Mouse (Mus musculus) kidney, embryonic 16.5 days (tissue): Measurements from ENCODE around the gene Doc2a. TPM values are rescaled to one million over a fixed set of nuclear protein-coding genes. Genes with fewer than 3 reads are reported as not detected.

Experiments
- polyA plus RNA-seq: library from polyadenylated mRNA; unstranded; fragments of >200 nt; fragmentation: Nextera tagmentation; extraction: Ambion mirVana; gene quantifications from 2 replicates; pipeline ENCODE4 v1.2.1, GENCODE M21; 2015

Gene Doc2a
- polyA plus RNA-seq, 1 experiment from 2014 or later, result 8.7 TPM

Other genes with a start within 250 kb of the Doc2a start
- 6.8 and 9.5 TPM in 2 replicates for gene Nupr1, start 216.6 kb upstream of the Doc2a start, polyA plus RNA-seq
- gene Sgf29, start 198.1 kb upstream of the Doc2a start, polyA plus RNA-seq, result 50.7 and 57.2 TPM in 2 replicates
- 9.1 and 9.4 TPM in 2 replicates for gene Sult1a1, start 171.0 kb upstream of the Doc2a start, polyA plus RNA-seq
- gene Bola2, start 152.0 kb upstream of the Doc2a start, polyA plus RNA-seq, result 119 and 122 TPM in 2 replicates
- 9.5 and 12.3 TPM in 2 replicates for gene Slx1b, start 151.6 kb upstream of the Doc2a start, polyA plus RNA-seq
- 17.5 and 19.7 TPM in 2 replicates for gene Coro1a, start 139.6 kb upstream of the Doc2a start, polyA plus RNA-seq
- 77.9 and 79.5 TPM in 2 replicates for gene Mapk3, start 87.8 kb upstream of the Doc2a start, polyA plus RNA-seq
- gene Gdpd3, start 81.1 kb upstream of the Doc2a start, polyA plus RNA-seq, result 1.8 and 2.0 TPM in 2 replicates
- gene Ypel3, start 70.5 kb upstream of the Doc2a start, polyA plus RNA-seq, result 95.8 and 101 TPM in 2 replicates
- 0.29 and 0.78 TPM in 2 replicates for gene Tbx6, start 65.9 kb upstream of the Doc2a start, polyA plus RNA-seq
- gene Ppp4c, start 54.9 kb upstream of the Doc2a start, polyA plus RNA-seq, result 267 and 271 TPM in 2 replicates
- gene Fam57b, start 49.7 kb upstream of the Doc2a start, polyA plus RNA-seq, result 0.19 and 0.52 TPM in 2 replicates
- gene 4930451I11Rik, start 15.8 kb upstream of the Doc2a start, polyA plus RNA-seq, result not detected in 2 replicates
- gene Hirip3, start 14.6 kb downstream of the Doc2a start, polyA plus RNA-seq, result 32.6 and 42.7 TPM in 2 replicates
- gene Ino80e, start 15.0 kb downstream of the Doc2a start, polyA plus RNA-seq, result 75.3 and 88.0 TPM in 2 replicates
- 58.6 and 59.9 TPM in 2 replicates for gene Taok2, start 37.3 kb downstream of the Doc2a start, polyA plus RNA-seq
- gene Tmem219, start 75.5 kb downstream of the Doc2a start, polyA plus RNA-seq, result 33.8 and 34.1 TPM in 2 replicates
- gene Kctd13, start 81.5 kb downstream of the Doc2a start, polyA plus RNA-seq, result 16.5 and 17.7 TPM in 2 replicates
- 0.12 and 0.24 TPM in 2 replicates for gene Asphd1, start 102.2 kb downstream of the Doc2a start, polyA plus RNA-seq
- 0.86 and 1.6 TPM in 2 replicates for gene Sez6l2, start 103.1 kb downstream of the Doc2a start, polyA plus RNA-seq
- gene Cdipt, start 128.5 kb downstream of the Doc2a start, polyA plus RNA-seq, result 135 and 137 TPM in 2 replicates
- gene Cdiptos, start 128.7 kb downstream of the Doc2a start, polyA plus RNA-seq, result 1.6 and 2.1 TPM in 2 replicates
- gene Mvp, start 167.2 kb downstream of the Doc2a start, polyA plus RNA-seq, result 19.7 and 21.4 TPM in 2 replicates
- 1.2 TPM in 1 of 2 replicates, not detected in the other for gene Pagr1b, start 169.1 kb downstream of the Doc2a start, polyA plus RNA-seq
- gene Pagr1a, start 169.9 kb downstream of the Doc2a start, polyA plus RNA-seq, result 61.3 and 88.7 TPM in 2 replicates
- 34.7 and 51.6 TPM in 2 replicates for gene Gm42742, start 173.7 kb downstream of the Doc2a start, polyA plus RNA-seq
- gene Prrt2, start 173.8 kb downstream of the Doc2a start, polyA plus RNA-seq, result 5.4 and 6.0 TPM in 2 replicates
- 47.9 and 48.1 TPM in 2 replicates for gene Maz, start 179.6 kb downstream of the Doc2a start, polyA plus RNA-seq
- gene Kif22, start 195.1 kb downstream of the Doc2a start, polyA plus RNA-seq, result 145 and 150 TPM in 2 replicates
- not detected in 2 replicates for gene Zg16, start 239.9 kb downstream of the Doc2a start, polyA plus RNA-seq
- 5.3 and 5.4 TPM in 2 replicates for gene AI467606, start 243.9 kb downstream of the Doc2a start, polyA plus RNA-seq